Mouse (Mus musculus) left cerebral cortex, postnatal 4 days (tissue): ENCODE data around the gene Gm36079. TPM values are rescaled to one million over a fixed set of nuclear protein-coding genes. Genes with fewer than 3 reads are reported as not detected.
A peak's percentile ranks its signal among the peaks of the same experiment; 100 is the strongest.
"Not testable (repeated sequence)": the region's sequence is repeated elsewhere in the genome, so short reads cannot be mapped to it uniquely, and the experiment has no call there.

ENCODE experiments used
- DNase-seq: peaks from one replicate; pipeline ENCODE4 v3.0.0-alpha.2; 2022
- intact Hi-C: fragments of 180-260 bp; cut with DNase I; formaldehyde crosslinking; loops from one replicate; pipeline ENCODE4 v1.15.1; 2025
- total RNA-seq, 2 experiments: library from RNA; stranded (reverse); gene quantifications; 2 replicates each; pipeline ENCODE4 v1.2.3; 2021

Gm36079 gene
- not detected for total RNA-seq

GRCm38 (mm10) chr13:120026911-120027310, at the start of gene Gm36079:
Gene Gm36079 (minus strand): TSS chr13:120027011.
- intact Hi-C loops, DNase-seq: not testable (repeated sequence)

GRCm38 (mm10) chr13:120070878-120071277, 44.1 kb upstream of the Gm36079 start:
- DNase-seq, intact Hi-C loops: not testable (repeated sequence)

- intact Hi-C loops, DNase-seq: not testable (repeated sequence)
Observed at GRCm38 (mm10) chr13:120070012-120070598, 43.3 kb upstream of the Gm36079 start.

- intact Hi-C loops, DNase-seq: not testable (repeated sequence)
Observed at GRCm38 (mm10) chr13:120063439-120064089, 36.8 kb upstream of the Gm36079 start.

- DNase-seq, intact Hi-C loops: not testable (repeated sequence)
Observed at GRCm38 (mm10) chr13:120062903-120063302, 36.1 kb upstream of the Gm36079 start.

GRCm38 (mm10) chr13:120052085-120052484, 25.3 kb upstream of the Gm36079 start, which contains the start of gene Gm21188:
Gene Gm21188 (minus strand): TSS chr13:120052194.
- DNase-seq, intact Hi-C loops: not testable (repeated sequence)

GRCm38 (mm10) chr13:120048608-120049007, 21.8 kb upstream of the Gm36079 start:
- DNase-seq, intact Hi-C loops: not testable (repeated sequence)

- intact Hi-C loops, DNase-seq: not testable (repeated sequence)
Observed at GRCm38 (mm10) chr13:120048186-120048585, 21.4 kb upstream of the Gm36079 start.

- DNase-seq, intact Hi-C loops: not testable (repeated sequence)
Observed at GRCm38 (mm10) chr13:120046422-120047209, 19.8 kb upstream of the Gm36079 start.

- peak; percentile 53 for DNase-seq
- intact Hi-C loops = not testable (repeated sequence)
Observed at GRCm38 (mm10) chr13:120041145-120041544, 14.3 kb upstream of the Gm36079 start.

- intact Hi-C loops, DNase-seq: not testable (repeated sequence)
Observed at GRCm38 (mm10) chr13:120037881-120038280, 11.1 kb upstream of the Gm36079 start.

GRCm38 (mm10) chr13:120036577-120037115, 9.8 kb upstream of the Gm36079 start:
- DNase-seq, intact Hi-C loops: not testable (repeated sequence)

- intact Hi-C loops, DNase-seq: not testable (repeated sequence)
Observed at GRCm38 (mm10) chr13:120035151-120035550, 8.3 kb upstream of the Gm36079 start.

GRCm38 (mm10) chr13:120034637-120035036, 7.8 kb upstream of the Gm36079 start:
- DNase-seq, intact Hi-C loops: not testable (repeated sequence)

GRCm38 (mm10) chr13:120033516-120034190, 6.8 kb upstream of the Gm36079 start:
- DNase-seq = peak; percentile 19
- intact Hi-C loops = not testable (repeated sequence)

- DNase-seq = not testable (repeated sequence)
Observed at GRCm38 (mm10) chr13:120031676-120032075, 4.9 kb upstream of the Gm36079 start.

GRCm38 (mm10) chr13:120027368-120027767, 557 bp upstream of the Gm36079 start:
- DNase-seq, intact Hi-C loops: not testable (repeated sequence)

More at GRCm38 (mm10) chr13:120031676-120032075, 4.9 kb upstream of the Gm36079 start:
- intact Hi-C loops = not testable (repeated sequence)

- intact Hi-C loops, DNase-seq: not testable (repeated sequence)
Observed at GRCm38 (mm10) chr13:120026373-120026772, 438 bp downstream of the Gm36079 start.

GRCm38 (mm10) chr13:120025576-120025975, 1.2 kb downstream of the Gm36079 start:
- DNase-seq, intact Hi-C loops: not testable (repeated sequence)

- intact Hi-C loops, DNase-seq: not testable (repeated sequence)
Observed at GRCm38 (mm10) chr13:120025004-120025403, 1.8 kb downstream of the Gm36079 start.
